Mouse (Mus musculus) embryonic facial prominence, embryonic 11.5 days (tissue): Measurements from ENCODE around the gene Ebf1. TPM values are rescaled to one million over a fixed set of nuclear protein-coding genes. Genes with fewer than 3 reads are reported as not detected.

Experiments used
- ATAC-seq: fragments of 200-750 bp; cut with Nextera tagmentation; replicated peaks from 2 replicates; pipeline ENCODE4 v1.8.0; 2017; ENCODE audit warnings: low read depth; ENCODE audit not compliant: insufficient number of reproducible peaks, low FRiP score, low TSS enrichment
- DNase-seq: peaks from one replicate; pipeline ENCODE4 v3.0.0-alpha.2; 2015; ENCODE audit warnings: low spot score
- H3K27ac ChIP-seq: fragments of 300-500 bp; sonication (generic); replicated peaks from 2 replicates; pipeline ENCODE4 v1.5.1; 2014; ENCODE audit warnings: mild to moderate bottlenecking, low read depth, low read length, control low read depth
- H3K27me3 ChIP-seq: fragments of 300-500 bp; sonication (generic); 2 replicates; pipeline ENCODE4 v1.6.1; 2014; ENCODE audit warnings: mild to moderate bottlenecking, low read length, moderate library complexity, mixed read lengths; ENCODE audit not compliant: control insufficient read depth, insufficient read depth
- H3K36me3 ChIP-seq: fragments of 300-500 bp; sonication (generic); replicated peaks from 2 replicates; pipeline ENCODE4 v1.6.1; 2014; ENCODE audit warnings: low read depth, mild to moderate bottlenecking, low read length, moderate library complexity, mixed read lengths; ENCODE audit not compliant: control insufficient read depth, insufficient read depth
- H3K4me1 ChIP-seq: fragments of 300-500 bp; sonication (generic); 2 replicates; pipeline ENCODE4 v1.6.1; 2014; ENCODE audit warnings: low read length, mixed read lengths; ENCODE audit not compliant: control insufficient read depth, insufficient read depth
- H3K4me2 ChIP-seq: fragments of 300-500 bp; sonication (generic); 2 replicates; pipeline ENCODE4 v1.6.1; 2014; ENCODE audit warnings: low read depth, mild to moderate bottlenecking, control low read depth, low read length, moderate library complexity
- H3K4me3 ChIP-seq: fragments of 300-500 bp; sonication (generic); 2 replicates; pipeline ENCODE4 v1.5.1; 2014; ENCODE audit warnings: low read depth, low read length, control low read depth
- H3K9ac ChIP-seq: fragments of 300-500 bp; sonication (generic); replicated peaks from 2 replicates; pipeline ENCODE4 v1.6.1; 2014; ENCODE audit warnings: mild to moderate bottlenecking, control low read depth, low read length
- H3K9me3 ChIP-seq: fragments of 300-500 bp; sonication (generic); replicated peaks from 2 replicates; pipeline ENCODE4 v1.6.1; 2016; ENCODE audit warnings: mild to moderate bottlenecking, low read length, inconsistent platforms, mixed read lengths; ENCODE audit not compliant: control insufficient read depth
- WGBS: fragments of 180-500 bp; shearing (Covaris S2); extraction: QIAGEN DNeasy Blood & Tissue Kit; methylation state at CpG from one replicate; pipeline ENCODE4 v1.1.7; 2014; 5-methylcytosine and 5-hydroxymethylcytosine counted together
- polyA plus RNA-seq: library from polyadenylated mRNA; unstranded; fragments of >200 nt; fragmentation: Nextera tagmentation; extraction: Ambion mirVana; gene quantifications from 2 replicates; pipeline ENCODE4 v1.2.1, GENCODE M21; 2014

The Ebf1 gene
- polyA plus RNA-seq, 1 experiment from 2014 or later, result 47.9 TPM

DNA sequence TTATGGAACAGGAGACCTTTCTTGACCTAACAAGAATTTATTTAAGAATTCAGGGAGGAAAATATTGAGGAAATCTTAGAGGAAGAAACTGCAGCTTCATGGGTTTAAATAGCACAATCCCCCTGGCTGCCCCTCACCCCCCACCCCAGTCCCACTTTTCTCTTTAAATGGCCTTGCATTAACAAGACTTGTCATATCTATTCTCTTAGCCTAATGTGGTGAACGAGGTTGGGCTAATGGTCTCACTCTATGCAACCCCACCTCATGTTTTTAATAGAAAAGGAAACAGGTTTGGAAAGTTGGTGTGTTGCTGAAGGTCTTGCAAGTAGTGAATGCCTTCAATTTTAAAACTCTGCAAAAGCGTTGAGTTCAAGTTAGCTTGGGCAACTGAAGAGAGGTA, 110.7 kb downstream of the Ebf1 start:
- Histone ChIP-seq H3K27ac (no peak overlapping the region), H3K4me3 (no peak overlapping the region), H3K36me3 (no peaks in the 10 kb centered on the region), H3K9ac (no peak overlapping the region), H3K4me2 (no peak overlapping the region), H3K9me3 (no peaks in the 10 kb centered on the region), H3K27me3 (no peaks in the 10 kb centered on the region), H3K4me1 (no peaks in the 10 kb centered on the region)
- 58% methylated on average over 2 of the region's 2 CpGs for WGBS
- DNase-seq (no peak), ATAC-seq (no peak)

- WGBS, result 80% methylated on average over 2 of the region's 2 CpGs
- Histone ChIP-seq H3K9ac (no peak overlapping the region), H3K9me3 (no peaks in the 10 kb centered on the region), H3K4me2 (no peak overlapping the region), H3K4me1 (no peaks in the 10 kb centered on the region), H3K27me3 (no peaks in the 10 kb centered on the region), H3K36me3 (no peaks in the 10 kb centered on the region), H3K27ac (no peak overlapping the region), H3K4me3 (no peak overlapping the region)
- ATAC-seq (no peak), DNase-seq (no peak)
These were observed 111.2 kb downstream of the Ebf1 start for GRCm38 (mm10) chr11:44728271-44728670.

- no peaks in the 10 kb centered on the region for H3K9me3 ChIP-seq
- H3K27ac ChIP-seq, result no peak overlapping the region
- no peaks in the 10 kb centered on the region for H3K4me1 ChIP-seq
- H3K36me3 ChIP-seq, result no peaks in the 10 kb centered on the region
- H3K9ac ChIP-seq, result no peak overlapping the region
- H3K4me3 ChIP-seq, result no peak overlapping the region
- ATAC-seq, result no peak
- no peak for DNase-seq
- no peaks in the 10 kb centered on the region for H3K27me3 ChIP-seq
- no peak overlapping the region for H3K4me2 ChIP-seq
- WGBS, result 63% methylated on average over 4 of the region's 4 CpGs
These were observed 112.8 kb downstream of the Ebf1 start for GRCm38 (mm10) chr11:44729931-44730330.

- H3K27me3 ChIP-seq, result no peaks in the 10 kb centered on the region
- H3K9me3 ChIP-seq, result no peaks in the 10 kb centered on the region
- no peak overlapping the region for H3K4me3 ChIP-seq
- no peaks in the 10 kb centered on the region for H3K4me1 ChIP-seq
- no peak overlapping the region for H3K27ac ChIP-seq
- 84% methylated on average over 2 of the region's 2 CpGs for WGBS
- ATAC-seq (no peak), DNase-seq (no peak)
- H3K9ac ChIP-seq, result no peak overlapping the region
- no peak overlapping the region for H3K4me2 ChIP-seq
- H3K36me3 ChIP-seq, result no peaks in the 10 kb centered on the region
These were observed 114.6 kb downstream of the Ebf1 start for GRCm38 (mm10) chr11:44731763-44732162.

DNA sequence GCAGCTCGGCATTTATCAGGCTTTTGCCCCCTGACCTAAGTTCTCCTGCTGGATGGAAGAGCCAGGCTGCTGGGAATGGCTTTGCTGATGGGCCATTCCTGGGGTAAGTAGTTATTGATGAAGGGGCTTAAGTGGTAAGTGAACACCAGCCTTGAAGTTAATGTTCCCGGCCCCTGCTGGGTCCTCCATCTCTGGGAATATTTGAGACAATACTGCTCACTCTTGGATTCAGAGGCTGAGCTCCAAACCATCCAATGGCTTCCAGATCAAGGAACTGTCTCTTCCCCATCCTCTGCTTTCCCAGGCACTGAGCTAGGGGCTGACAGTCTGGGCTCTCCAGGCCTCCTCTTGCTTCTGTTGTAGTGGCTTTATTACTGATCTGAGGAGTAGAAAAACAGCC, 116.2 kb downstream of the Ebf1 start:
- WGBS, result 39% methylated on average over 2 of the region's 2 CpGs
- H3K9me3 ChIP-seq, result no peaks in the 10 kb centered on the region
- H3K4me2 ChIP-seq, result no peak overlapping the region
- H3K9ac ChIP-seq, result no peak overlapping the region
- H3K27ac ChIP-seq, result no peak overlapping the region
- H3K27me3 ChIP-seq, result no peaks in the 10 kb centered on the region
- ATAC-seq (no peak), DNase-seq (no peak)
- H3K4me3 ChIP-seq, result no peak overlapping the region
- H3K36me3 ChIP-seq, result no peaks in the 10 kb centered on the region
- H3K4me1 ChIP-seq, result no peaks in the 10 kb centered on the region

DNA sequence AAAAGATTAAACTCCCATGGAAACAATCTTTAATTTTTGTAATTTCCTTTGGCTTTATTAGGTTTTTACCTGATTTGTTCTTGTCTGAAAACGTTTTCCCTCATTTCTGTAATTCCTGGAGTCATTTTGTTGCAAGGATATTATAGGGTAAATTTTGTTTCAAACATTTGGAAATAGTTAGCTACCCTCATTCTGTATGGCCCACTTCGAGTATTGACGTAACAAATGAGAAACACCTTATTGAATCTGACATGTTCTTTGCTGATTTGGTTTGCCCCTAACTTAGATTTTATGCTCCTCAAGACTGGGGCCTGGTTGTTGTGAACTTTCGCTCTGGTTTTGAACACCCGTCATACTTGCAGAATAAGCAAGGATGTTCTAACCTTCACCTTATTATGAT, 120.9 kb downstream of the Ebf1 start:
- H3K36me3 ChIP-seq, result no peaks in the 10 kb centered on the region
- no peaks in the 10 kb centered on the region for H3K9me3 ChIP-seq
- no peak overlapping the region for H3K27ac ChIP-seq
- H3K4me2 ChIP-seq, result no peak overlapping the region
- no peaks in the 10 kb centered on the region for H3K27me3 ChIP-seq
- ATAC-seq, result no peak
- peak; percentile 59 for DNase-seq
- no peaks in the 10 kb centered on the region; the same call in 1 of the 2 replicates for H3K4me1 ChIP-seq
- no peak overlapping the region for H3K9ac ChIP-seq
- no peak overlapping the region for H3K4me3 ChIP-seq
- 39% methylated on average over 5 of the region's 5 CpGs for WGBS

- H3K9ac ChIP-seq, result peak overlapping the region; percentile 37; the same call in 1 of the 2 replicates
- H3K4me1 ChIP-seq, result no peaks in the 10 kb centered on the region; the same call in 1 of the 2 replicates
- ATAC-seq (no peak), DNase-seq (peak; percentile 39)
- no peaks in the 10 kb centered on the region for H3K27me3 ChIP-seq
- H3K9me3 ChIP-seq, result no peaks in the 10 kb centered on the region
- H3K4me2 ChIP-seq, result no peak overlapping the region
- WGBS, result 24% methylated on average over 10 of the region's 10 CpGs
- H3K36me3 ChIP-seq, result no peaks in the 10 kb centered on the region
- H3K27ac ChIP-seq, result 0 out of 2 replicates have a peak overlapping the region, but pooled peaks have one; percentile 9
- no peak overlapping the region for H3K4me3 ChIP-seq
These were observed 121.7 kb downstream of the Ebf1 start for GRCm38 (mm10) chr11:44738820-44739219.

DNA sequence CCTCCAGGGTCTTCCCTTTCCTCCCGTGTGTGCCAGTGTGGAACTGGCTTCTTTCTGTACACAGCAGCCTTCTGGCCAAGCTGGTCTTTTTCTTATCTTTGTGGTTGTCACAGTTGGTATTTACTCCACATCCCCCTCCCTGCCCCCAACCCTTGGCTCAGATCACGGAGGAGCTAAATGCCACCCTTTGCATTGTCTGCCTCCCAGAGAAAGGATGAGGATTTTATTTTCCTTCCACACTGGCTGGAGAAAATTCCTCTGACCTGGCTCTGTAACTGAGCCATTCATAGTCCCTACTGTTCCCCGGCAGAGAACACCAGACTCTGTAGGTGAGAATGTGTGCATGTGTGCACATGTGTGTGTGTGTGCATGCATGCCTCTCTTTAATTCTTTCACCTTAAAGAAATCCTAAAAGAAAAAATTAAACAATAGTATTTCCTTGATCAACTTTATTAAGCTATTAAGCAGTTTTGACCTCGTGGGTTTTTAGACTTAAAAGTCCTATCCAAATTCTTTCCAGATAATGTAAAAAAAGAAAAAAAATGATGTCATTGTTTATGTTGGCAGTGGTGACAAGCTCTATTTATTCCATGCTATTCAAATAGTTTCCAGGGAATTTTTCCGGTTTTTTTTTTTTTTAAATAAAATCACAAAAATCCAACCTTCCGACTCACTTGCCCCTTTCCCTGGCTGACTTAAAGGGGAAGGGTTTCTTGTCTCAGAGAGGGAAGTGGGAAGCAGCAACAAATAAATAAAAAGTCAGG, 123.3 kb downstream of the Ebf1 start:
- 0 out of 2 replicates have a peak overlapping the region, but pooled peaks have one; percentile 1 for H3K27ac ChIP-seq
- H3K4me3 ChIP-seq, result no peak overlapping the region
- H3K4me1 ChIP-seq, result no peaks in the 10 kb centered on the region; the same call in 1 of the 2 replicates
- ATAC-seq (no peak), DNase-seq (peak; percentile 21)
- H3K9ac ChIP-seq, result no peak overlapping the region
- H3K27me3 ChIP-seq, result no peaks in the 10 kb centered on the region
- no peak overlapping the region for H3K4me2 ChIP-seq
- 14% methylated on average over 6 of the region's 6 CpGs for WGBS
- no peaks in the 10 kb centered on the region for H3K9me3 ChIP-seq
- no peaks in the 10 kb centered on the region for H3K36me3 ChIP-seq
